Mouse (Mus musculus) limb, embryonic 12.5 days (tissue): ENCODE measurements at regions not wholly inside any gene's neighbourhood (a gene's known extent, or its start where the extent isn't known, plus 50 kb on each side); places are given as distances from the start of the nearest gene placed in this dataset.

Experiments
- ATAC-seq: fragments of 200-750 bp; cut with Nextera tagmentation; 2 replicates; pipeline ENCODE4 v1.8.0; 2017; ENCODE audit warnings: low read depth, moderate TSS enrichment; ENCODE audit not compliant: insufficient number of reproducible peaks, insufficient read depth, low FRiP score, low TSS enrichment
- H3K27ac ChIP-seq: fragments of 300-500 bp; sonication (generic); 2 replicates; pipeline ENCODE4 v1.5.1; 2016; ENCODE audit warnings: mild to moderate bottlenecking, moderate library complexity
- H3K27me3 ChIP-seq: fragments of 300-500 bp; sonication (generic); 2 replicates; pipeline ENCODE4 v1.6.1; 2016; ENCODE audit warnings: mild to moderate bottlenecking, moderate library complexity
- H3K36me3 ChIP-seq: fragments of 300-500 bp; sonication (generic); 2 replicates; pipeline ENCODE4 v1.6.1; 2016; ENCODE audit warnings: mild to moderate bottlenecking, moderate library complexity
- H3K4me1 ChIP-seq: fragments of 300-500 bp; sonication (generic); replicated peaks from 2 replicates; pipeline ENCODE4 v1.6.1; 2016
- H3K4me2 ChIP-seq: fragments of 300-500 bp; sonication (generic); 2 replicates; pipeline ENCODE4 v1.6.1; 2016; ENCODE audit warnings: mild to moderate bottlenecking, moderate library complexity
- H3K4me3 ChIP-seq: fragments of 300-500 bp; sonication (generic); replicated peaks from 2 replicates; pipeline ENCODE4 v1.5.1; 2016; ENCODE audit warnings: mild to moderate bottlenecking
- H3K9ac ChIP-seq: fragments of 300-500 bp; sonication (generic); replicated peaks from 2 replicates; pipeline ENCODE4 v1.6.1; 2016; ENCODE audit warnings: mild to moderate bottlenecking, moderate library complexity
- H3K9me3 ChIP-seq: fragments of 300-500 bp; sonication (generic); 2 replicates; pipeline ENCODE4 v1.6.1; 2016; ENCODE audit warnings: mild to moderate bottlenecking, moderate library complexity
- WGBS: fragments of 180-500 bp; shearing (Covaris S2); methylation state at CpG from one replicate; pipeline ENCODE4 v1.1.7; 2016; 5-methylcytosine and 5-hydroxymethylcytosine counted together

GRCm38 (mm10) chr12:98337644-98338043 is 69.2 kb downstream of the Gpr65 start:
- Histone ChIP-seq H3K4me2 (no peak overlapping the region), H3K4me1 (no peaks in the 10 kb centered on the region), H3K27ac (no peak overlapping the region), H3K4me3 (no peak overlapping the region), H3K9me3 (no peaks in the 10 kb centered on the region), H3K36me3 (no peaks in the 10 kb centered on the region), H3K27me3 (no peaks in the 10 kb centered on the region), H3K9ac (no peak overlapping the region)
- WGBS = 62% methylated on average over 3 of the region's 3 CpGs
- no peak for ATAC-seq

DNA sequence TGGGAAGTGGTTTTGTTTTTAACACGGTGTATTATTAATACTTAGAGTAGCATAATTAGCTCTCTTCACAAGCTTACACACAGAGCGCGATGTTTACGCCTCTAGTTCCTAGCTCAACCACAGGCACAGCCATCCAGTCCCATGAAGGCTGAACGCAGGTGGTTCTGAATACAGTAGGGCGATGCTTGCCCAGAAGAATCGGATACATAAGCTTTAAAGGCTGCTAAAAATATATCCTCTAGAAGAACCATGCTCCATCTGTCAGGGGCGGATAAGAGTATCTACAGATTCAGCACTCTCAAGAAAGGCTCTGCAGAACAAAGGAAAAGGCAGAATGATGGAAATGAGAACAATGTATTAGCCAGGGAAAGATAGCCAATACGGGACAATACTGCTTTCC is 71.1 kb downstream of the Gpr65 start:
- no peak overlapping the region for H3K4me3 ChIP-seq
- 90% methylated on average over 9 of the region's 9 CpGs for WGBS

GRCm38 (mm10) chr12:98342158-98342557 is 73.7 kb downstream of the Gpr65 start:
- Histone ChIP-seq H3K9me3 (no peaks in the 10 kb centered on the region), H3K4me1 (no peaks in the 10 kb centered on the region), H3K27ac (no peak overlapping the region), H3K4me3 (no peak overlapping the region), H3K36me3 (no peaks in the 10 kb centered on the region), H3K4me2 (no peak overlapping the region), H3K9ac (no peak overlapping the region), H3K27me3 (no peaks in the 10 kb centered on the region)
- no peak for ATAC-seq
- WGBS = 66% methylated on average over 2 of the region's 2 CpGs

More for the DNA sequence above, 71.1 kb downstream of the Gpr65 start:
- Histone ChIP-seq H3K4me2 (no peak overlapping the region), H3K4me1 (no peaks in the 10 kb centered on the region), H3K9ac (no peak overlapping the region), H3K36me3 (no peaks in the 10 kb centered on the region), H3K27me3 (no peaks in the 10 kb centered on the region), H3K27ac (no peak overlapping the region), H3K9me3 (no peaks in the 10 kb centered on the region)
- no peak for ATAC-seq

GRCm38 (mm10) chr12:98343653-98344052 is 75.2 kb downstream of the Gpr65 start:
- Histone ChIP-seq H3K9ac (no peak overlapping the region), H3K4me3 (no peak overlapping the region), H3K9me3 (no peaks in the 10 kb centered on the region), H3K36me3 (no peaks in the 10 kb centered on the region), H3K4me1 (no peaks in the 10 kb centered on the region), H3K27ac (no peak overlapping the region), H3K4me2 (no peak overlapping the region), H3K27me3 (no peaks in the 10 kb centered on the region)
- ATAC-seq = no peak
- WGBS = 86% methylated on average over 7 of the region's 7 CpGs

- H3K4me2 ChIP-seq = no peak overlapping the region
- H3K36me3 ChIP-seq = no peaks in the 10 kb centered on the region
- H3K9me3 ChIP-seq = 0 out of 2 replicates have a peak, but pooled peaks cover 4% of the 10 kb centered on the region
- H3K27ac ChIP-seq = no peak overlapping the region
- no peaks in the 10 kb centered on the region for H3K27me3 ChIP-seq
- no peak overlapping the region for H3K4me3 ChIP-seq
- no peaks in the 10 kb centered on the region for H3K4me1 ChIP-seq
- ATAC-seq = no peak
- WGBS = 87% methylated on average over 6 of the region's 6 CpGs
- H3K9ac ChIP-seq = no peak overlapping the region
These were observed 78.6 kb downstream of the Gpr65 start for GRCm38 (mm10) chr12:98347056-98347455.

DNA sequence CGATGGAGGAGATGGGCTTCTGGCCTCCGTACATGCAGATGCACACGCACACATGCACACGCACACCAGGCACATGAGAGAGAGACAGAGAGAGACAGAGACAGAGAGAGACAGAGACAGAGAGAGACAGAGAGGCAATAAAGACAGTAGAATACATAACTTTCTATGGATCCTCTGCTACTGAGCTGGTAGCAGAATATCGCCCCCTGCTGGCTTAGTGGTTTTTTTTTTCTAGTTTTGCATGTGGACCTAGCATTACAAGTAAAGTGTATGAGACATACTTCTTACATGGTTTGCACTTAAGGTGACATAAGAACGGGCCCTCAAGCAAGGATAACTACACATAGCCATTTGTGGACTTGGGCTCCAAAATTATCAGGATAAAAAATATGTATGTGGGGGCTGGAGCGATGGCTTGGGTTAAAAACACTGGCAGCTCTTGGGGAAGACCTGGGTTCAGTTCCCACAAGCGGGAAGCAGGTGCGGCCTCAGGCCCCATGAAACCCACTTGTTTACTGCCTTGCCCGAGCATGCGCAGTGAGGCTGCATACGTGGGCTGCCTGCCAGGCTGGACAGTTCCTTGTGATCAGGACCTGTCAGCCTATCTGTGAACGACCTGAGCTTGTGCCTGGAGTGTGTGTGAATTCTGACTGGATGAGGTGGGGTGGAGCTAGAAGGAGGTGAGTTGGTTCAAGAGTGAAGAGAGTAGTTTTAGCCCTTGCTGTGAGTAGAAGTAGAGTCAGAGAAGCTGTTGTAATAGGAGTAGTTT is 79.3 kb downstream of the Gpr65 start:
- ATAC-seq = no peak
- Histone ChIP-seq H3K9me3 (0 out of 2 replicates have a peak, but pooled peaks cover 4% of the 10 kb centered on the region), H3K4me2 (no peak overlapping the region), H3K27ac (no peak overlapping the region), H3K4me3 (no peak overlapping the region), H3K27me3 (no peaks in the 10 kb centered on the region), H3K9ac (no peak overlapping the region), H3K4me1 (no peaks in the 10 kb centered on the region), H3K36me3 (no peaks in the 10 kb centered on the region)
- 75% methylated on average over 13 of the region's 13 CpGs for whole genome bisulfite sequencing

GRCm38 (mm10) chr12:98349864-98350643 is 81.6 kb downstream of the Gpr65 start:
- no peak overlapping the region for H3K27ac ChIP-seq
- H3K4me1 ChIP-seq = no peaks in the 10 kb centered on the region
- H3K9ac ChIP-seq = no peak overlapping the region
- no peaks in the 10 kb centered on the region for H3K27me3 ChIP-seq
- H3K4me2 ChIP-seq = no peak overlapping the region
- H3K36me3 ChIP-seq = no peaks in the 10 kb centered on the region
- 0 out of 2 replicates have a peak, but pooled peaks have one; percentile 52 for ATAC-seq
- WGBS = 92% methylated on average over 7 of the region's 7 CpGs
- H3K9me3 ChIP-seq = peaks cover 8% of the 10 kb centered on the region; the same call in 1 of the 2 replicates
- no peak overlapping the region for H3K4me3 ChIP-seq

- peaks cover 8% of the 10 kb centered on the region; the same call in 1 of the 2 replicates for H3K9me3 ChIP-seq
- no peak overlapping the region for H3K4me3 ChIP-seq
- H3K4me2 ChIP-seq = no peak overlapping the region
- H3K27me3 ChIP-seq = no peaks in the 10 kb centered on the region
- H3K9ac ChIP-seq = no peak overlapping the region
- no peaks in the 10 kb centered on the region for H3K36me3 ChIP-seq
- no peak overlapping the region for H3K27ac ChIP-seq
- no peak for ATAC-seq
- WGBS = 96% methylated on average over 2 of the region's 2 CpGs
- no peaks in the 10 kb centered on the region for H3K4me1 ChIP-seq
These were observed 84.0 kb downstream of the Gpr65 start for GRCm38 (mm10) chr12:98352401-98352800.

GRCm38 (mm10) chr12:98354545-98354944 is 86.1 kb downstream of the Gpr65 start:
- no peak for ATAC-seq

GRCm38 (mm10) chr12:98367583-98367982 is 99.1 kb downstream of the Gpr65 start:
- no peak for ATAC-seq
- Histone ChIP-seq H3K4me1 (peaks cover 9% of the 10 kb centered on the region; the same call in 1 of the 2 replicates), H3K9ac (no peak overlapping the region), H3K27ac (no peak overlapping the region), H3K36me3 (no peaks in the 10 kb centered on the region), H3K4me3 (no peak overlapping the region), H3K9me3 (no peaks in the 10 kb centered on the region), H3K4me2 (no peak overlapping the region), H3K27me3 (no peaks in the 10 kb centered on the region)
- WGBS = 79% methylated on average over 2 of the region's 2 CpGs

More at GRCm38 (mm10) chr12:98354545-98354944, 86.1 kb downstream of the Gpr65 start:
- Histone ChIP-seq H3K27ac (no peak overlapping the region), H3K9me3 (peaks cover 8% of the 10 kb centered on the region; the same call in 1 of the 2 replicates), H3K27me3 (no peaks in the 10 kb centered on the region), H3K36me3 (no peaks in the 10 kb centered on the region), H3K9ac (no peak overlapping the region), H3K4me1 (no peaks in the 10 kb centered on the region), H3K4me3 (no peak overlapping the region), H3K4me2 (no peak overlapping the region)
- WGBS = 57% methylated on average over 1 of the region's 1 CpGs

DNA sequence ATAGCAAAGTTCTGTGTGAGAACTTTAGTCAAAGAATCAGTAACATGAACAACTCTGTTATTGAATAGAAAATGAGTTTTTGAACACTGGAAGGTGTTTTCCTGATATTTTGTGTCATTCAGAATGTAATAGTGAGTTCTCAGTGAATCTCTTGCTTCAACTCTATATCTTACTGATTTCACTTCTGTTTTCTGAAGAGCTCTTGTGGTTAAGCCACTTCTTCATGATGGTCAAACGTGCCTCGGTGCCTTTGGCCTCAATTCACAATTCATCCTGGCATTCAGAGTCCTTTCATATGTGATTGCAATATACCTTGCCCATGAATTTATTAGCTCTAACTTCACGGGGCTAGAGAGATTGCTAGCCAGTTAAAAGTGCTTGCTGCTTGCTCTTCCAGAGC is 102.3 kb downstream of the Gpr65 start:
- Histone ChIP-seq H3K9me3 (no peaks in the 10 kb centered on the region), H3K4me1 (peaks cover 9% of the 10 kb centered on the region; the same call in 1 of the 2 replicates), H3K4me2 (no peak overlapping the region), H3K9ac (no peak overlapping the region), H3K27ac (no peak overlapping the region), H3K4me3 (no peak overlapping the region), H3K27me3 (no peaks in the 10 kb centered on the region), H3K36me3 (no peaks in the 10 kb centered on the region)
- no peak for ATAC-seq
- WGBS = 55% methylated on average over 3 of the region's 3 CpGs
